Mouse (Mus musculus) 416B (cell line): Measurements from ENCODE around the gene Bnipl.
A peak's percentile ranks its signal among the peaks of the same experiment; 100 is the strongest.

Source experiments
- DNase-seq: peaks from one replicate; pipeline ENCODE4 v3.0.0; 2011; ENCODE audit warnings: low read depth

The Bnipl gene

DNA sequence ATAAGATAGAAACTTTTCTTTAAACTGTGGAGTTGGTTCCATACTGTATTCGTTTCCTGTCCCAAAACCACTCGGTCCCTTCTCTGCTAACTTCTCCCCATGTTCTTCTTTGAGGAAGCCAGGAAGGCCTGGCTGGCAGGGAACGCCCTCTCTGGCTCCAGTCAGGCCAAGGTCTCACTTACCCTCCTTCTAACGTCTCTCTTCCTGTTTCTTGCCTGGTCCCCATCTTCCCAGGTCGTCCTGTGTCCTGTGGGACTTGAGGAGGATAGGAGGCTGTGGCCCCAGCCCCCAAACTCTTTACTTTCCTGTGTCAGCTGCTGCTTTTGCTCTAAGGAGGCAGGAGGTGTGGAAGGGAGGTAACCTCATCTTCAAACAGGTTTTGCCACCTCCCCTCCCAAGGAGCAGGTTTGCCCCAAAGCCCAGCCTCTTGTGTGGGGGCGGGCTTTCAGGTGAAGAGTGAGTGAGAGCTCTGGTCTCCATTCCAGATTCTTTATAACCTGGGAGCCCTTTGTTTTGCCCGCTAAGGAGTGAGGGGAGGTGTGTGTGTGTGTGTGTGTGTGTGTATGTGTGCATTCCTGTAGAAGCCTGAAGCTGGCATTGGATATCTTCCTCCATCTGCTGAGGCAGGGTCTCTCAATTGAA, at the start of gene Bnipl:
Gene Bnipl, minus strand, starts transcription at position 411 of the 642 bp plus-strand sequence.
- no peak for DNase-seq

DNA sequence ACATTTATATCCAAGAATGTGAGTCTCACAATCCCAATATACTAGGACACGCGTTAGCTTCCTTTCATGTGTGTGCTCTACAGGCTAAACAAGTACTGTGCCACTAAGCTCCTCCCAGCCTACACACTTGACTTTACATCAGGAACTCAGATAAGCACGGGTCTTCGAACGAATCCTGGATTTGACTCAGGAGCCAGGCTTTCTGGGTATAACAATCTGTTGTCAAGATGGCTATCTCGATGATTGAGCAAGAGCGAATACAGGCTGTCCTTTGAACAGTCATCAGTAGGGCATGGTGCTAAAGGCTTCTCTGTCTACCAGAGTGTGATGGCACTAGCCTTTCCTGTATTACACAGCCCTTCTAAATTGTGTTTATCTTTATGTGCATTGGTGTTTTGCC, 47.0 kb upstream of the Bnipl start:
- peak; percentile 88 for DNase-seq

- peak; percentile 63 for DNase-seq
These were observed 45.1 kb upstream of the Bnipl start for GRCm38 (mm10) chr3:95296103-95296469.

DNA sequence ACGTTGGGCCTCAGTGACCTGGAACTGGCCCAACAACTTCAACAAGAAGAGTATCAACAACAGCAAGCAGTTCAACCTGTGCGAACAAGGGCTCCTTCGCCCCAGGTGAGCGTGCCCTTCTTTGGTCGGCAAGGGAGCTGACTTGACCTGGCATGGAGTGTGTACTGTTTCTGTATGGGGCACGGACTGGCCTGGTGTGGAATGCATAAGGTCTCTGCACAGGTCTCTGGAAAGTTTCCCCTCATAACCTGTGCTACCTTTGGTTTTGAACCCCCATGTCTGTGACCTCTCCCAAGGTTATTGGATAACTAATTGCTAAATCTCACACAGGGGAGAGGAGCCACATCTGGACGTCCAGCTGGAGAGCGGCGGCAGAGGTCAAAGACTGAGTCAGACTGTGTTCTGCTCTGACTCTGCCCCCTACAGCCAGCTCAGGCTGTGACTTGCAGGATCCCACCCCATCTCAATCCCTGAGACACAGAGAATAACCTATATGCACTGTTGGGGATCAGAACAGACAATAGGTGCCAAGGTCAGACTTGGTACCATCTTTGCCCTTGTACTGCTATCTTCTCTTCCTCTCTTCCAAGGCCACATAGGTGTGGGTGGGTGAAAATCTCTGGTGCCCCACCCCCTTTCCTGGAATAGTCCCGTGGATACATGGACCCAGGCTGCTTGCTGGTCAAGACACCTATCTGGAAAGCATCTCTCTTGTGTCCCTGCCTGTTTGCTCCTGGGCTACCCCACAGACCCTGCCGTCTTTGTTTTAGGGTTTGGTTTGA, 44.5 kb upstream of the Bnipl start:
- no peak for DNase-seq

GRCm38 (mm10) chr3:95294718-95295117, 43.7 kb upstream of the Bnipl start:
- no peak for DNase-seq

DNA sequence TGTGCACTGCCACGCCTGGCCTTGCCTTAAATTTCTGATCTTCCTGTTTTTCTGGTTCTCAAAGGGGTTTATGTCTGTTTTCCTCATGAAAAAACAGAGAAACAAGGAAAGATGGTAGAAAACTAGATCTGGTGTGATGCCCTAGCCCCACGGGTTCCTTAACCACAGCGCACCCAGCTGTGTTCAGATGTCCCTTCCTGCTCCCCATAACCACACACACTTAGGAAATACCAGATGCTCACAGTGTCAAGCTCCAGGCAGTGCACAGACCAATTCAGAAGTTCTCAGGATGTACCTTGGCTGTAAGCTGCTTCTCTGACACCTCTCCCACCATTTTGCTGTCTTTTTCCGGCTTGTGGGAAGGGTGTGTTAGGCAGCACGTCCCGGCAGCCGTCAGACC, 43.3 kb upstream of the Bnipl start:
- DNase-seq, result peak; percentile 76

- DNase-seq, result peak; percentile 100
These were observed 42.5 kb upstream of the Bnipl start for GRCm38 (mm10) chr3:95293537-95293936.

- no peak for DNase-seq
These were observed 41.9 kb upstream of the Bnipl start for GRCm38 (mm10) chr3:95292899-95293298.

DNA sequence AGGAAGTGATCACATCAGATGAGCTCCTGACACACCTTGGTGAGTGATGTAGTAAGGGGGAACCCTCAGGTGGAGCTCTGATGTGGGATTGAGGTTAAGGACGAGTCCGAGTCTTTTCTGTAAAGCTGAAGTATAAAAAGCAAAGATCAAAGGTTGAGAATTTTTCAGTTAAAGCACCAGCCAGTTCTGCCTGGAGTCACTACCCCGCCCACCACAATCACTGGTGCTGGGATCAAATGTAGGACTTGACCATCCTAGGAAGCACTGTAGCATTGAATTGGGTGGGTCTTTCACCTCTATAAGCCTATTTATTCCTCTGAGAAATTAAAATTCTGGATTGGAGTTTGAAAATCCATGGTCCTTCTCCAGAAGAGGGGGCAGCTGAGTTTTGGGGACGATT, 40.0 kb upstream of the Bnipl start:
- DNase-seq, result no peak

DNA sequence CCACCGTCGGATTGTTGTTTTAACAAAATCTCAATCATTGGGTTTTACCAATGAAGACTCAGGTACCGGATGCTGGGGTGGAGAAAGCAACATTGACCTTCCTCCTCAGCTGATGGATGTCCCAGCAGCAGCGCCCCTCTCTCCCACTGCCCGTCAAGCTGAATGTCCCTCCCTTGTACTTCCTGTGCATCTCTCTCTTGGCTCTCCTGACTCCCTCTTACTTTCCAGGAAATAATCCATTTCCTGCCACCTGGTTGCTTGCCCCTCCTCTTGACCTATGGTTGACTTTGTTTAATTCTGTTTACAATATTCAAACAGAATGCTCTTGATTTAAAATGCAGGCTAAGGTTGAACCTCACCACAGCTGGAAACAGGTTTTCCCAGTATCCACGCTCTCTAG, 39.2 kb upstream of the Bnipl start:
- no peak for DNase-seq

- no peak for DNase-seq
These were observed 38.4 kb upstream of the Bnipl start for GRCm38 (mm10) chr3:95289419-95289818.

GRCm38 (mm10) chr3:95287541-95287940, 36.5 kb upstream of the Bnipl start:
- no peak for DNase-seq

DNA sequence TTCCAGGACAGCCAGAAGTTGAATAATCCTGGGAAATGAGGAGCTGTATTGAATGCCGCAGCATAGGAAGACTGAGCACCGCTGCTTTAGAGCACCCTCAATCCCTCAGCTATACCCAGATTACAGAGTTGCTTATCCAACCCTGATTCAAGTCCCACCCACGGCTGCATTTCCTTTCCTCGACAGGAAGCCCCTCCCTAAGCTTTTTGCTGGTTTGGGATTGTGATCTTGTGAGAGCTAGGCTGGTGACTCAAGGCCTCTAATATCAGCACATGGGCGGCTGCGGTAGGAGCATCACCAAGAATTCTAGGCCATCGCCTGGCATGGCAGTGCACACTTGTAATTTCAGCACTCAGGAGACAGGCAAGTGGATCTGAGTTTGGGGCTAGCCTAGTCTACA, 35.5 kb upstream of the Bnipl start:
- peak; percentile 85 for DNase-seq

GRCm38 (mm10) chr3:95286011-95286410, 35.0 kb upstream of the Bnipl start:
- no peak for DNase-seq

DNA sequence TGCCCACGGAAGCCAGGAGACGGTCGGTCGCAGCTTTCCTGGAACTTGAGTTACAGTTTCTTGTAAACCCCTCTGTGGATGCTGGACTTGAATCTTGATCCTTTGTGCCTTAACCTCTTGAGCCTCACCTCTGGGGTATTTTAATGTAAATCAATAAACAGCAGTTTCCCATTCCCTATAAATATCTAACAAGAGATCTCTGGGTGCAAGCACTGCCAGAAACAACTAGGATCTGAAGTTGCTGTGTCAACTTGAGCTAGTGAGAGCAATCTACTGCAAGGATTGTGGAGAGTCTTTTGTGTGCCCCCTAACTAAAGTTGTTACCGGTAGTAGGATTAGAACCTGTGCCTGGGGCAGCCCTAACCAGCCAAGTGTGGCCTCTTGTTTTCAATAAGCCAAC, 34.4 kb upstream of the Bnipl start:
- DNase-seq, result no peak

GRCm38 (mm10) chr3:95284501-95285281, 33.7 kb upstream of the Bnipl start:
- no peak for DNase-seq

- DNase-seq, result no peak
These were observed 33.1 kb upstream of the Bnipl start for GRCm38 (mm10) chr3:95284062-95284461.

GRCm38 (mm10) chr3:95283589-95283941, 32.6 kb upstream of the Bnipl start:
- no peak for DNase-seq

- peak; percentile 86 for DNase-seq
These were observed 32.0 kb upstream of the Bnipl start for GRCm38 (mm10) chr3:95282865-95283588.

GRCm38 (mm10) chr3:95282381-95282864, 31.4 kb upstream of the Bnipl start:
- peak; percentile 86 for DNase-seq

DNA sequence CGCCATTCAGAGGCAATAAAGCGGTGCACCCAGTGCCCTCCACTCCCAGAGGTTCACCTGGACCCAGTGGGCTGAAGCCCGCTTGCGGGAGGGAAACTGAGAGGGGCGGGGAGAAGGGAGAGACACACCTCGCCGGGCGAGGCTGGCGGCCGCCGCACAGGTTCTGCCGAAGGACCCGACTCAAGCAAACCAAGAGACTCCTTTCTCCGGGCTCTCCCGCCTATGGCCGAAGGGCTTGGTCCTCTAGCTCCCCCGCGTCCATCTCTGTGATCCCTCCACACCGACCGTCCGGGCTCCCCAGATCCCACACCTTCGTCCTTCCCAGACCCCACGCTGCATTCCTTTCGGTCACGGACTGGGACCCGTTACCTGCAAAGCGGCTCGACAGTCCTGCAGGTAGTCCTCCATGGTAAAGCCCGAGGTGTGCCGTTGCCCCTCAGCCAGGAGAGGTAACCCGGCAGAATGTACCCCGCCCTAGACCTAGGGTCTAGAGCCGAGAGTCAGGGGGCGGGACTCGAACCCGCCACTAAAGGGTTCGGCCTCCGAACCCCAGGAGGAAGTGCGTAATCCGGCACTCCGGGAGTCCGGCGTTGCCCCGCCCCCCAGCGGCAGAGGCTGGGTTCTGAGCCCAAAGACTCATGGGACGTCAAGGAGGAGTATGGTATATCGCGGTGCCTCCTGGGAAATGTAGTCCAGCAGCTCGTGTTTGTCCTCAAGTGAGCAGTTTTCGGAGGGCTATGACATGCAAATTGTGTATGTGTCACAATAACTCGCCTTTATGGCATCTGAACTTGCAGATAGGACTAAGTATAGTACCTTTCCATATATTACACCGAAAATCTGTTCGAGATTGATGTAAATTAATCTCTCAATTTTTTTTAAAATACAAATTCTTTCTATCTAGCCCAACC, 30.5 kb upstream of the Bnipl start, which contains the start of the genes Mindy1 and Prune1:
Gene Mindy1, plus strand, starts transcription at position 130 of the 911 bp plus-strand sequence.
Gene Prune1, minus strand, starts transcription at position 861 of the 911 bp plus-strand sequence.
- peak; percentile 99 for DNase-seq
